Mouse (Mus musculus) brain, embryonic 14.5 days (tissue): ENCODE results near the gene Arpc3.

Experiments used
- CTCF ChIP-seq: fragments of 200-500 bp; IDR thresholded peaks from 2 replicates; pipeline ENCODE4 v1.5.1; 2012; ENCODE audit warnings: inconsistent platforms, mild to moderate bottlenecking, moderate library complexity, borderline replicate concordance; ENCODE audit not compliant: insufficient read depth, insufficient read length; ENCODE audit errors: extremely low read depth
- POLR2A ChIP-seq: fragments of 200-500 bp; IDR thresholded peaks from 2 replicates; pipeline ENCODE4 v1.6.1; 2012; ENCODE audit warnings: mild to moderate bottlenecking, inconsistent platforms, borderline replicate concordance; ENCODE audit not compliant: poor library complexity, insufficient read depth, insufficient read length, severe bottlenecking; ENCODE audit errors: extremely low read depth

GRCm38 (mm10) chr5:122371591-122372191, 20.0 kb upstream of the Arpc3 start, which contains the start of gene Gpn3:
- TF ChIP-seq CTCF (no peak), POLR2A (peak; percentile 38; the same call in 1 of the 2 replicates)
